Mouse (Mus musculus) sigmoid colon, adult 10 weeks (tissue): Measurements from ENCODE around the gene Tnmd. TPM values are rescaled to one million over a fixed set of nuclear protein-coding genes. Genes with fewer than 3 reads are reported as not detected.

ENCODE experiments used
- polyA plus RNA-seq: library from polyadenylated mRNA; stranded (reverse); fragments of 350-450 nt; fragmentation: Illumina TruSeq; extraction: RNeasy Lipid Tissue Mini Kit (QIAGEN cat#74804); gene quantifications from one replicate; pipeline ENCODE4 v1.2.3, GENCODE M21; 2014; ENCODE audit warnings: low read depth, low replicate concordance

Gene Tnmd
- not detected for polyA plus RNA-seq

GRCm38 (mm10) chrX:133850680-133851079 lies at the start of gene Tnmd:
Tnmd (plus strand) TSS chrX:133850980.

GRCm38 (mm10) chrX:133898014-133898542 lies 47.3 kb downstream of the Tnmd start, which contains the start of gene Tspan6:
Tspan6 (minus strand) TSS chrX:133898429.

GRCm38 (mm10) chrX:133908261-133908660 lies 57.5 kb downstream of the Tnmd start, which contains the start of gene Srpx2:
Srpx2 (plus strand) TSS chrX:133908426.

Other genes with a start within 250 kb of the Tnmd start
- gene Pcdh19, start 162.0 kb upstream of the Tnmd start, polyA plus RNA-seq: 2.4 TPM
- 34.5 TPM for gene Tspan6, start 47.4 kb downstream of the Tnmd start, polyA plus RNA-seq
- gene Srpx2, start 57.4 kb downstream of the Tnmd start, polyA plus RNA-seq: 6.9 TPM
- 27.1 TPM for gene Sytl4, start 130.8 kb downstream of the Tnmd start, polyA plus RNA-seq
- 60.3 TPM for gene Cstf2, start 208.2 kb downstream of the Tnmd start, polyA plus RNA-seq